Mouse (Mus musculus): ENCODE results near the gene Capn8.
A peak's percentile ranks its signal among the peaks of the same experiment; 100 is the strongest.
"Not testable (repeated sequence)": the region's sequence is repeated elsewhere in the genome, so short reads cannot be mapped to it uniquely, and the experiment has no call there.

The Capn8 gene

GRCm38 (mm10) chr1:182615465-182615864, 50.7 kb downstream of the Capn8 start:
- DNase-seq (ENCODE audit: low spot score in 2 of 2) = no peak

GRCm38 (mm10) chr1:182618200-182618947, 53.6 kb downstream of the Capn8 start:
- DNase-seq (ENCODE audit: low spot score in 2 of 2) = peak; percentile 36 to 47

GRCm38 (mm10) chr1:182620470-182620869, 55.7 kb downstream of the Capn8 start:
- no peak for DNase-seq (ENCODE audit: low spot score in 2 of 2)

- no peak for DNase-seq (ENCODE audit: low spot score in 2 of 2)
Observed at GRCm38 (mm10) chr1:182621256-182621655, 56.4 kb downstream of the Capn8 start.

DNA sequence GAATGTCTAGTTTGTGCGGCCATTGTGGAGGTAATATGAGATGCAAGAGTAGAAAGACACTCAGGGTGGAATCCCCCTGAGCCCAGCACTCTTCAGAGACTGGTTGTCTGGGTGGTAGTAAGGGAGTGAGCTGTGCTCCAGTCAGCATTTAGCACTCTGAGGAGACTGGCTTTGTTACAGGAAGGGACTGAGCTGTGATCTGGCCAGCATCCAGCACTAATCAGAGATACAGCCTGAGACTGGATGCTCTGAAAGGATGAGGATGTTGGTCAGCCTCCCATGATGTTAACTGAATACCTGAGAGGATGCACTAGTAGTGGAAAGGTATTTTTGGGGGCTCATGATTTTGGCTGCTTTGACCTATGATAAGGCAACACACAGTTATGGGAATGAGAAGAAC, 61.4 kb downstream of the Capn8 start:
- no peak for DNase-seq (ENCODE audit: low spot score in 2 of 2)

DNA sequence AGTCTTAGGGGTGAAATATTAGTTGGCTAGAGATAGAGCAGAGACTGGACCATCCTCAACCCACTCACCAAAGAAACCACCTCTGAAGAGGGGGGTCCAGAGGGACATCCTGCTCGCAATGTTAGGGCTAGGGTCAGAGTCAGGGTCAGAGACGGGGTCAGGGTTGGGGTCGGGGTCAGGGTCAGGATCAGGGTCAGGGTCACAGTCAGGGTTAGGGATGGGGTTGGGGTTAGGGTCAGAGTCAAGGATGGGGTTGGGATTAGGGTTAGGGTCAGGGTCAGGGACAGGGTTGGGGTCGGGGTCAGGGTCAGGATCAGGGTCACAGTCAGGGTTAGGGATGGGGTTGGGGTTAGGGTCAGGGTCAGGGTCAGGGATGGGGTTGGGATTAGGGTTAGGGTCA, 64.4 kb downstream of the Capn8 start:
- no peak for DNase-seq (ENCODE audit: low spot score in 2 of 2)

DNA sequence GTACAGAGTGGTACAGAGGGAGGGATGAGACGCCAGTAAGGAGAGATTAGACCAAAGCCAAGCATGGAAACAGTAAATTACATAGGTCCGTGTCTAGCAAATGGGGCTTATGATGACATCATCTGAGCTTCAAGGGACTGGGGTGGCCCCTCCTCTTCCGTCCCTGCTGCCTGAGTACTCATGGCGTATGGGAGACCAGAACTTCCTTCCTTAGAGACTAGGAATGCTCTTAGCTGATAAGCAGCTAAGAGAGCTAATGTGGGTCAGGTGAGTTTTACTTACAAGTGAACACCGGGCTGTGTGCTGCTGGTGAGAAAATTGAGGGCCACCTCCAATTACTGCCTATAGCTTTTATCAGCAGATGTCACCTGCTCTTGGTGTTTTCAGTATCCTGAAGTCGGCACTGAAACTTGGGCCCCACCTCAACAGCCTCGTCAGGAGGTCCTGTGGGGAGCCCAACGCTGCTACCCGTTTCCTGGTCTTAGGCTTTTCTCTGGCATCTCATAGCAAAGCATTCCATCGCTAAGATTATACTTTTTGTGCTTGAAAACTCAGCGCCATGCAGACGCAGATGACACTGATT, 69.0 kb downstream of the Capn8 start:
- DNase-seq (ENCODE audit: low spot score in 2 of 2) = no peak

DNA sequence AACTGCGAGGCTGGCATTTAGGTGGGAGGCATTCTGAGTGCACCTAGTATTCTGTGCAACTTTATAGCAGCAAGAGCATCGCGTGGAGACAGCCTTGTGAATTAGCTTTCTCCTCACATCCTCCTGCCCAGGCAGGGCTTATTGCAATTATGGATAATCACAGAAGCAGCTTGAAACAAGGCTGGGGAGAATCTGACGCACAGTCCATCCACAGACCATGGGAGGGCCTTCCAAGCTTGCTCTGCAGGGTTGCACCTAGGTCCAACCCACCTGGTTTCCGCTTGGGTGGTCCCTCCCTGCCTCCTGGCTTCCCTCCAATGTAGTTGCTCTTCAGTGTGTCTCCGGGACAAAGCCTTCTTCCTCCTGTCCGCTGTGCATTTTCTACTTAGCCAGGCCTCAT, 74.2 kb downstream of the Capn8 start:
- peak in 1 of 2 experiments; percentile 23 for DNase-seq (ENCODE audit: low spot score in 2 of 2)

- no peak for DNase-seq (ENCODE audit: low spot score in 2 of 2)
Observed at GRCm38 (mm10) chr1:182639456-182639855, 74.6 kb downstream of the Capn8 start.

DNA sequence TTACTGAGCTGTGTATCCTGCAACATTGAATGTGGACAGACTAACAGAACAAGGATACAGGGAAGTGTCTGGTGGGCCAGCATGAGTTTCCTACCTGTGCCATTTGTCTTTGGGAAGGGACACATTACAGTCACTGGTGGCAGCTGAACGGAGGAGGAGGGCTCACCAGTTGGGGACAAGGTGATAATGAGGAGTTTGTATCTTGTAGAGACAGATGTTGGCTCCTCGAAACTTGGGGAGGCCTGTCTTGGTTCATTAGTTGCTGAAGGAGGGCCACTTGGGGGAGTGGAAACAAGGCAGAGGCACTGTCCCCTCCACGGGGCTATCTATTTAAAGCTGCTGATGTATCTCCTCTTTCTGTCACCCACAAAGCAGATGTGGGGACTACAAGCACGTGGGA, 75.3 kb downstream of the Capn8 start:
- no peak for DNase-seq (ENCODE audit: low spot score in 2 of 2)

DNA sequence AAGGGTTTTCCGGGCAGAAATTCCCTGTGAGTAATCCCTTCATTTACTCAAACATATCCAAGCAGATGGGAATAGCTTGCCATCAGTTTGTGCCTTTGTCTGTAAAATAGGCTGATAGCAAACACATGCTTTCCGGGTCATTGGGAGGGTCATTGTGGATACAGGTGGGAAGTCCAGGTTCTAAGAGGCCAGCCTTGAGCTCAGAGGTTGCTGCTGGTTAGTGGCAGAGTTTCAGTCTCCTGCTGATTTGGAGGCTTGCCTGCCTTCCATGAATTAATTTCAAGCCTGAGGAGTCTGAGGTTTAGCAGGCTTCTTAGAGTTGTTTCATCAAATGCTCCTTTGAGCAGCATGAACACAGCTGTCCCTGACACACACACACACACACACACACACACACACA, 78.0 kb downstream of the Capn8 start:
- no peak for DNase-seq (ENCODE audit: low spot score in 2 of 2)

DNA sequence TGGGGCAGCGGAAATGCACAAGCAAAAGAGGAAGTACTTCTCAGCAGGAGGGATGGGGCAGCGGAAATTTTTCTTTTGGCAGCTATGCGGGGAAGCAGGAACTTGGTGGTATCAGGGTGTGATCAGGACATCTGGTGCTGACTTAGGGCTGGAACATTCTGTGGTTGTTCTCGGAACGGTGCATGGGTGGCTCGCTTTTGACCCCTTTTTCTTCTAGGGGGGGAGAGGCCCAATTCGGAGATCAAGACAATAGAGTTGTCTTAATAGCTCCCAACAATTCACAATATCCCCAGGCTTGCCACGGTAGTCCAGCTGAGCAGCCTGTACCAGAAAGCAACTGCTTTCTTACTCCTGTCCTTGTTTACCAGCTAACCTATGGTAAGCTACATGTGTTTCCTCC, 79.6 kb downstream of the Capn8 start:
- DNase-seq (ENCODE audit: low spot score in 2 of 2) = not testable (repeated sequence)

DNA sequence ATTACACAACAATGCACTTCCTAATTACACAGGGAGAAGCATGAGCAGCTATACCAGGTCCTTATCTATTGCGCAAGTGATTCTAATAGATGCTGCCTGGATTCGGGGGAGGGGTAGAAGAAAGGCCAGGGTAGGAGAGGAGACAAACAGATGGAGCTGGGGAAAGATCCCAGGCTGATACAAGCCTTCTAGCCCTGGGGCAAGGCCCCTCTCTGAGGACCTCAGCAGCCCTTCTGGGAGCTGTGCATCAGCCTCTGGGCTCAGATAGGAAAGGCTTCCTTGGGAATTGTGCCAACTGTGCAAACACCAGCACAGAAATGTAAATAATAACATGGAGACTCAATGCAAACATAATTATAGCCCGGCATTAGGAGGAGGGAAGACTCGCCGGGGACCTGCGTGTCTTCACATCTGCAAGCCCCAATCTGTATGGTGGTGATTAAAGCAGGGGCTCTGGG, 80.4 kb downstream of the Capn8 start:
- DNase-seq (ENCODE audit: low spot score in 2 of 2) = no peak

GRCm38 (mm10) chr1:182646796-182647195, 82.0 kb downstream of the Capn8 start:
- no peak for DNase-seq (ENCODE audit: low spot score in 2 of 2)

DNA sequence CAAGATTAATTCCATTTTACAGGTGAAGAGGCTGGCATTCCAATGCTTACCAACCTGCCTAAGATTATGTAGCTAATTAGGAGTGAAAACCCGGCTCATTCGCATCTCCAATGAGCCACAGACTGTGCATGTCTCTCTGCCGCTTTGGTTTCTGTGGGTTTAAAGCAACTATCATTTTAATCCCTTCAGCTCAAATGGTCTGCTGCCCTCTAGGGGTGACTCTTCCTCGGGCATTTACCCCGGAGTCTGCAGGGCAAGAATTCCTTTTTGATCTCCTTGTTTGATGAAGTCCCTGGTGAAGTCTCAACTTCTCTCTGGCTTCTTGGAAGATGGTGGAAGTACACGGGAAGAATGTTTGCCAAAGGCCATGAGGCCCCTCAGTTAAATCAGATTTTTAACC, 93.0 kb downstream of the Capn8 start:
- peak; percentile 34 to 68 for DNase-seq (ENCODE audit: low spot score in 2 of 2)

DNA sequence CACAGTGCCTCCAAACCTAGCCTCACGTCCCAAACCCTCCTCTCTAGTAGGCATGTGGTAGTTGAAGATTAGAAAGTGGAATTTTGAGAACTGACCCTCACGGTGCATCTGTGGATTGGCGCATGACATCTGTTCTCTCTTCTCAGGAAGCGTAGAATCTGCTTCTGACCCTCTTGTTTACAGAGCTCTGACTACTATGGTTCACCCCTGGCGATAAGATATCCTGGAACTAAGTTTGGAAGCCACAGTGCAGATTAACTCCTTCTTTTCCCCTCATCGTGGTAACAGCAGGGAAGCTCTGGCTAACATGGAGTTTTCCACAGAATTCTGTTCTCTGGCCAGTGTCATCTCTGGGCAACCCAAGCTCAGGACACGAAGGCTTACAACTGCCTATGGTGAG, 95.6 kb downstream of the Capn8 start:
- DNase-seq (ENCODE audit: low spot score in 2 of 2) = no peak

GRCm38 (mm10) chr1:182663671-182664070, 98.9 kb downstream of the Capn8 start:
- peak; percentile 63 to 68 for DNase-seq (ENCODE audit: low spot score in 2 of 2)

GRCm38 (mm10) chr1:182664841-182665240, 100.0 kb downstream of the Capn8 start:
- no peak for DNase-seq (ENCODE audit: low spot score in 2 of 2)

DNA sequence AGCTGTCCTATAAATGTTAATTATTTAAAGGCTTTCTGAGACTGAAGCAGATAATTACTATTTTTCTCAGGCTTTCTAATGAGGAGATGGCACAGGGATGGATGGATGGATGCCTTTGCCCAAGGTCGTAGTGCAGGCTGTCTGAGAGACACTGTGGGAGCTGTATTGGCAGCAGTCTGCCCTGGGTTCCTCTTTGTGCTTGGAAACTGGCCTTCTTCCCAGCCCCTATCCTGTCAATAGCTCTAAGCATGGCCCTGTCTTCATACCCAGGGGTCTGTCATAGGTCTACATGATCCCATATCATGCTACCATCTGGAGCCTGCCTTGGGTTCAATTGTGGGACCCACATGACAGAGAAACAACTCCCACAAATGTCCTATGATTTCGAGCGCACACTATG, 102.5 kb downstream of the Capn8 start:
- DNase-seq (ENCODE audit: low spot score in 2 of 2) = no peak

- no peak for DNase-seq (ENCODE audit: low spot score in 2 of 2)
Observed at GRCm38 (mm10) chr1:182669741-182670140, 104.9 kb downstream of the Capn8 start.

GRCm38 (mm10) chr1:182670563-182671342, 105.9 kb downstream of the Capn8 start:
- peak in 1 of 2 experiments; percentile 38 for DNase-seq (ENCODE audit: low spot score in 2 of 2)

- DNase-seq (ENCODE audit: low spot score in 2 of 2) = no peak
Observed at GRCm38 (mm10) chr1:182671343-182671624, 106.5 kb downstream of the Capn8 start.

DNA sequence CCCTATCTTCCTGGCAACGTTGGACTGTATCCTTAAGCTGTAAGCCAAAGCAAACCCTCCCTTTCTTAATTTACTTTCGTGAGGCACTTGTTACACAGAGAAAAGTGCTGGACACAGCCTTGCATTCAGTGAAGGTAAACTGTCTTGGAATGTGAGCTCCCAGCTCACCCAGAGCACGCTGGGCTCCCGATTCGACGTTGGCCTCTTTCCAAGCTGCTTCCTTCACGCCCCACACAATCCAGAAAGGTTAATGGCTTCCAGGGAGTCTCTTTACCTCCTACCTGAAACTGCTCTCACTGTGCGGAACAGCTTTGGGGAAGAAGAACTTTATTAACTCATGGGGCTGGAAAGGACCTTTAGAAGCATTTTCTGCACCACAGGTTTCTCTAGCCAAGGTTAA, 110.5 kb downstream of the Capn8 start:
- DNase-seq (ENCODE audit: low spot score in 2 of 2) = no peak

Measured in right cerebral cortex, postnatal 10 days (tissue).